Comparison of ENCODE assay signal across 8 mouse cellular contexts in the genomic region with DNA sequence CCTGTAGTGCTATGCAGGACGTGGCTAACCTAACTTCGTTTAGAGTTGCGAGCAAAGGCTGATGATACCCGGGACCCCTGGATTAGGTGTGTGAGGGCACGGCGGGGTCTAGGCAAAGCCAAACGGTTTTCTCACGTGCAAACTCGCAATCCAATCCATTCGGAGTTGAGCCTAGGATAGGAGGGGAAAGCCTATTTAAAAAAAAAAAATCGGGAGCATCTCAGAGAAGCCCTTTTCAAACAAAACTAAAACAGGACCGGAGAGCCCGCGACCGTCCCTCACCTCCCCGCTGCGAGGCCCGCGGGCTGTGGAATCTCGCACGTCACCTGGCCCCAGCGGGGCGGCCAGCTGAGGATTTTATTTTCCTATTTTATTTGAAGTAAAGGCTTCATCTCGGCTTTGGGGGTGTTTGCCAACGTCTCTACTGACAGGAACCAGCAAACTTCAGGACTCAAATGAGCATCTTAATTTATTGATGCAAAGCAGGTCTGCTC. TPM values are rescaled to one million over a fixed set of nuclear protein-coding genes. Genes with fewer than 3 reads are reported as not detected.
A peak's percentile ranks its signal among the peaks of the same experiment; 100 is the strongest.
DNase-seq lines count a peak whose midpoint lies in the region; ATAC-seq and TF ChIP-seq lines count a peak whose summit lies in the region.

No protein-coding gene starts in this region.

- peak; percentile 24 for ATAC-seq in neural tube, embryonic 11.5 days (ENCODE audit: insufficient read depth, low FRiP score, low TSS enrichment)
- ATAC-seq in activated CD4-positive, CD25-positive, alpha-beta regulatory T cell, adult 4 months, result peak; percentile 17
- peak; percentile 23; the same call in 1 of the 2 replicates for ATAC-seq in forebrain, embryonic 11.5 days (replicated peaks; ENCODE audit: low FRiP score)
- no peak for ATAC-seq in intestine, embryonic 14.5 days (replicated peaks; ENCODE audit: low FRiP score, low TSS enrichment, low read depth)
- no peak for ATAC-seq in liver, postnatal 0 days
- ATAC-seq in megakaryocyte progenitor cell, adult 5-6 weeks (replicated peaks; ENCODE audit: poor library complexity), result no peak

- peaks cover 21% of the 10 kb centered on the region for H3K4me1 ChIP-seq in neural tube, embryonic 11.5 days (ENCODE audit: control insufficient read depth, insufficient read depth, low read length)
- peaks cover 5% of the 10 kb centered on the region; the same call in 1 of the 2 replicates for H3K4me1 ChIP-seq in forebrain, embryonic 11.5 days (replicated peaks; ENCODE audit: control insufficient read depth, insufficient read depth, low read length)
- H3K4me1 ChIP-seq in intestine, embryonic 14.5 days (replicated peaks; ENCODE audit: control insufficient read depth, insufficient read depth, low read length), result 0 out of 2 replicates have a peak, but pooled peaks cover 12% of the 10 kb centered on the region
- peaks cover 10% of the 10 kb centered on the region; the same call in 1 of the 2 replicates for H3K4me1 ChIP-seq in liver, postnatal 0 days (ENCODE audit: insufficient read depth)

- no peaks in the 10 kb centered on the region for H3K9me3 ChIP-seq in neural tube, embryonic 11.5 days (ENCODE audit: control insufficient read depth, low read length)
- H3K9me3 ChIP-seq in forebrain, embryonic 11.5 days (ENCODE audit: control insufficient read depth, low read length), result no peaks in the 10 kb centered on the region
- no peaks in the 10 kb centered on the region for H3K9me3 ChIP-seq in intestine, embryonic 14.5 days (ENCODE audit: control insufficient read depth, low read length)
- H3K9me3 ChIP-seq in liver, postnatal 0 days (ENCODE audit: low read length), result no peaks in the 10 kb centered on the region

- H3K27me3 ChIP-seq in neural tube, embryonic 11.5 days (ENCODE audit: control insufficient read depth, insufficient read depth, low read length), result no peaks in the 10 kb centered on the region
- no peaks in the 10 kb centered on the region for H3K27me3 ChIP-seq in forebrain, embryonic 11.5 days (ENCODE audit: control insufficient read depth, insufficient read depth, low read length)
- H3K27me3 ChIP-seq in intestine, embryonic 14.5 days (replicated peaks; ENCODE audit: control insufficient read depth, insufficient read depth, low read length), result peaks cover 38% of the 10 kb centered on the region
- 0 out of 2 replicates have a peak, but pooled peaks cover 13% of the 10 kb centered on the region for H3K27me3 ChIP-seq in liver, postnatal 0 days (ENCODE audit: insufficient read depth, low read length)

- peak overlapping the region; percentile 67 for H3K9ac ChIP-seq in neural tube, embryonic 11.5 days (ENCODE audit: low read length)
- peak overlapping the region; percentile 36 for H3K9ac ChIP-seq in forebrain, embryonic 11.5 days (ENCODE audit: low read length)
- H3K9ac ChIP-seq in intestine, embryonic 14.5 days (ENCODE audit: low read length), result peak overlapping the region; percentile 68
- H3K9ac ChIP-seq in liver, postnatal 0 days (replicated peaks), result peak overlapping the region; percentile 66

- H3K4me2 ChIP-seq in neural tube, embryonic 11.5 days (ENCODE audit: low read depth), result peak overlapping the region; percentile 80
- H3K4me2 ChIP-seq in forebrain, embryonic 11.5 days (ENCODE audit: low read depth, low read length, severe bottlenecking), result peak overlapping the region; percentile 68
- peak overlapping the region; percentile 75 for H3K4me2 ChIP-seq in intestine, embryonic 14.5 days (ENCODE audit: low read length)
- H3K4me2 ChIP-seq in liver, postnatal 0 days (ENCODE audit: low read depth, low read length), result peak overlapping the region; percentile 98

- TF ChIP-seq EP300 in liver, postnatal 0 days (IDR thresholded peaks at IDR 0.05; ENCODE audit: low read depth), result no peak

- DNase-seq in neural tube, embryonic 11.5 days (ENCODE audit: low spot score), result peak; percentile 66
- DNase-seq in neural tube, embryonic 10.5 days (ENCODE audit: extremely low spot score, low spot score), result no peak
- DNase-seq in forebrain, embryonic 11.5 days (ENCODE audit: low spot score), result peak; percentile 71
- DNase-seq in intestine, embryonic 14.5 days (ENCODE audit: low spot score), result peak; percentile 72
- DNase-seq in liver, postnatal 0 days, result peak; percentile 37
- DNase-seq in cerebellum, postnatal 4 days (ENCODE audit: low spot score in 2 of 2), result no peak

- WGBS in neural tube, embryonic 11.5 days, result under 1% methylated on average over 25 of the region's 25 CpGs
- 1% methylated on average over 25 of the region's 25 CpGs for WGBS in forebrain, embryonic 11.5 days
- WGBS in intestine, embryonic 14.5 days, result under 1% methylated on average over 25 of the region's 25 CpGs
- WGBS in liver, postnatal 0 days (ENCODE audit: insufficient replicate concordance), result 0% methylated on average over 25 of the region's 25 CpGs

- H3K36me3 ChIP-seq in neural tube, embryonic 11.5 days (ENCODE audit: control insufficient read depth, insufficient read depth, low read length), result no peaks in the 10 kb centered on the region
- no peaks in the 10 kb centered on the region for H3K36me3 ChIP-seq in forebrain, embryonic 11.5 days (ENCODE audit: control insufficient read depth, insufficient read depth, low read length)
- H3K36me3 ChIP-seq in intestine, embryonic 14.5 days (ENCODE audit: control insufficient read depth, insufficient read depth, low read length), result no peaks in the 10 kb centered on the region
- H3K36me3 ChIP-seq in liver, postnatal 0 days (replicated peaks; ENCODE audit: insufficient read depth, low read length), result no peaks in the 10 kb centered on the region

- no peak for TF ChIP-seq CTCF in liver, postnatal 0 days (IDR thresholded peaks at IDR 0.05; ENCODE audit: low read depth)

- peak overlapping the region; percentile 96 for H3K27ac ChIP-seq in neural tube, embryonic 11.5 days (ENCODE audit: low read depth, low read length)
- peak overlapping the region; percentile 83 for H3K27ac ChIP-seq in forebrain, embryonic 11.5 days (ENCODE audit: low read depth, low read length)
- H3K27ac ChIP-seq in intestine, embryonic 14.5 days (ENCODE audit: low read depth), result peak overlapping the region; percentile 81
- H3K27ac ChIP-seq in liver, postnatal 0 days (ENCODE audit: low read depth), result peak overlapping the region; percentile 74

- H3K4me3 ChIP-seq in neural tube, embryonic 11.5 days (ENCODE audit: low read depth, low read length), result peak overlapping the region; percentile 58
- H3K4me3 ChIP-seq in forebrain, embryonic 11.5 days (ENCODE audit: low read depth, low read length), result peak overlapping the region; percentile 49
- peak overlapping the region; percentile 52 for H3K4me3 ChIP-seq in intestine, embryonic 14.5 days (ENCODE audit: low read depth, low read length)
- peak overlapping the region; percentile 69 for H3K4me3 ChIP-seq in liver, postnatal 0 days (ENCODE audit: low read depth, low read length)

RNA-seq across cellular contexts. Expression of a gene that starts 0.6 kb away (rescaled TPM):
- 48.3 and 55.9 TPM in 2 replicates for polyA plus RNA-seq in neural tube, embryonic 11.5 days (2014; fragmentation: Nextera tagmentation; extraction: Ambion mirVana)
- polyA plus RNA-seq in activated CD4-positive, CD25-positive, alpha-beta regulatory T cell, adult 4 months (2017; shearing (Covaris generic)), result under 1 TPM; 0.71 to 0.83 TPM
- 45.6 and 50.0 TPM in 2 replicates for polyA plus RNA-seq in forebrain, embryonic 11.5 days (2014; fragmentation: Nextera tagmentation; extraction: Ambion mirVana)
- polyA plus RNA-seq in intestine, embryonic 14.5 days (2014; fragmentation: Nextera tagmentation; extraction: Ambion mirVana), result 44.5 and 49.2 TPM in 2 replicates
- 8.1 and 8.8 TPM in 2 replicates for polyA plus RNA-seq in liver, postnatal 0 days (2015; fragmentation: Nextera tagmentation; extraction: Ambion mirVana)
- total RNA-seq in megakaryocyte progenitor cell, adult 5-6 weeks (2015), result 188 and 189 TPM in 2 replicates
- total RNA-seq in megakaryocyte progenitor cell, adult 5-6 weeks (2017), result 138 and 151 TPM in 2 replicates

Comparison
In these comparisons a context has a peak if more than half of its experiments do, and no peak if none do; other contexts are left out.
1. DNase-seq: peak in neural tube, embryonic 11.5 days (single experiment), forebrain, embryonic 11.5 days (single experiment), intestine, embryonic 14.5 days (single experiment) and liver, postnatal 0 days (single experiment); none in neural tube, embryonic 10.5 days (single experiment) and cerebellum, postnatal 4 days (0 of 2).
2. ATAC-seq: peak in neural tube, embryonic 11.5 days (single experiment), activated CD4-positive, CD25-positive, alpha-beta regulatory T cell, adult 4 months (single experiment) and forebrain, embryonic 11.5 days (single experiment); none in intestine, embryonic 14.5 days (single experiment), liver, postnatal 0 days (single experiment) and megakaryocyte progenitor cell, adult 5-6 weeks (single experiment).
3. Peak in every context shown above with its lines, with median percentiles within 50 percentile points of each other: H3K27ac ChIP-seq, H3K4me2 ChIP-seq, H3K4me3 ChIP-seq and H3K9ac ChIP-seq.